Mouse (Mus musculus): ENCODE measurements around the gene Ranbp9. TPM values are rescaled to one million over a fixed set of nuclear protein-coding genes. Genes with fewer than 3 reads are reported as not detected.

Ranbp9 gene
- total and polyA plus RNA-seq, 3 experiments, result 17.1 to 25.9 TPM; not detected in 1

- Histone ChIP-seq H3K79me2 (ENCODE audit: control insufficient read depth, insufficient read depth, low read length, poor library complexity) (peaks cover 15% of the 10 kb centered on the region), H3K27ac (ENCODE audit: control insufficient read depth, low read depth, low read length) (no peak overlapping the region), H3K36me3 (ENCODE audit: control insufficient read depth in 1 of 2, insufficient read depth in 2 of 2, low read length in 2 of 2) (peaks cover 3 to 7% of the 10 kb centered on the region in 2 experiments; a peak in 3 of 4 replicates), H3K9me3 (replicated peaks; ENCODE audit: insufficient read depth, low read length) (no peaks in the 10 kb centered on the region), H3K9ac (ENCODE audit: control insufficient read depth, low read depth, low read length, poor library complexity, severe bottlenecking) (no peak overlapping the region), H3K4me1 (ENCODE audit: control insufficient read depth in 1 of 2, insufficient read depth in 2 of 2, low read length in 2 of 2) (peaks cover 0 to 2% of the 10 kb centered on the region in 2 experiments; a peak in 2 of 4 replicates), H3K27me3 (ENCODE audit: control insufficient read depth in 1 of 2, insufficient read depth in 2 of 2, low read length in 2 of 2) (no peaks in the 10 kb centered on the region), H3K4me3 (ENCODE audit: control insufficient read depth in 1 of 2, insufficient read depth in 1 of 2, low read depth in 2 of 2, low read length in 2 of 2) (no peak overlapping the region)
- no peak for DNase-seq (ENCODE audit: low read depth, low spot score)
- TF ChIP-seq TCF12 (IDR thresholded peaks at IDR 0.05; ENCODE audit: low read depth, low read length) (no peak), MAFK (IDR thresholded peaks at IDR 0.05; ENCODE audit: borderline replicate concordance, low read depth, low read length) (no peak), RCOR1 (IDR thresholded peaks at IDR 0.05; ENCODE audit: low read depth, low read length) (no peak)
Observed at GRCm38 (mm10) chr13:43457161-43457560, 23.9 kb downstream of the Ranbp9 start.

- TF ChIP-seq E2F4 (IDR thresholded peaks at IDR 0.05; ENCODE audit: borderline replicate concordance, low read depth, low read length), result no peak
- TF ChIP-seq MYB (IDR thresholded peaks at IDR 0.05; ENCODE audit: low read depth, low read length), result no peak
- H3K79me2 ChIP-seq (ENCODE audit: control insufficient read depth, insufficient read depth, low read length, poor library complexity), result peaks cover 18% of the 10 kb centered on the region
- H3K9ac ChIP-seq (ENCODE audit: control insufficient read depth, low read depth, low read length, poor library complexity, severe bottlenecking), result no peak overlapping the region
- H3K4me1 ChIP-seq (ENCODE audit: control insufficient read depth in 1 of 2, insufficient read depth in 2 of 2, low read length in 2 of 2), result peaks cover 0 to 2% of the 10 kb centered on the region in 2 experiments; a peak in 2 of 4 replicates
- peaks cover 0 to 10% of the 10 kb centered on the region in 2 experiments; a peak in 3 of 4 replicates for H3K36me3 ChIP-seq (ENCODE audit: control insufficient read depth in 1 of 2, insufficient read depth in 2 of 2, low read length in 2 of 2)
- no peak overlapping the region for H3K4me3 ChIP-seq (ENCODE audit: control insufficient read depth in 1 of 2, insufficient read depth in 1 of 2, low read depth in 2 of 2, low read length in 2 of 2)
- DNase-seq (ENCODE audit: low read depth, low spot score), result no peak
- no peaks in the 10 kb centered on the region for H3K9me3 ChIP-seq (replicated peaks; ENCODE audit: insufficient read depth, low read length)
- no peak overlapping the region for H3K27ac ChIP-seq (ENCODE audit: control insufficient read depth, low read depth, low read length)
- no peaks in the 10 kb centered on the region for H3K27me3 ChIP-seq (ENCODE audit: control insufficient read depth in 1 of 2, insufficient read depth in 2 of 2, low read length in 2 of 2)
Observed at GRCm38 (mm10) chr13:43454431-43454830, 26.7 kb downstream of the Ranbp9 start.

- Histone ChIP-seq H3K4me1 (ENCODE audit: control insufficient read depth in 1 of 2, insufficient read depth in 2 of 2, low read length in 2 of 2) (peaks cover 0 to 2% of the 10 kb centered on the region in 2 experiments; a peak in 2 of 4 replicates), H3K9ac (ENCODE audit: control insufficient read depth, low read depth, low read length, poor library complexity, severe bottlenecking) (no peak overlapping the region), H3K36me3 (ENCODE audit: control insufficient read depth in 1 of 2, insufficient read depth in 2 of 2, low read length in 2 of 2) (peaks cover 0 to 11% of the 10 kb centered on the region in 2 experiments; a peak in 3 of 4 replicates), H3K9me3 (replicated peaks; ENCODE audit: insufficient read depth, low read length) (no peaks in the 10 kb centered on the region), H3K27me3 (ENCODE audit: control insufficient read depth in 1 of 2, insufficient read depth in 2 of 2, low read length in 2 of 2) (no peaks in the 10 kb centered on the region), H3K27ac (ENCODE audit: control insufficient read depth, low read depth, low read length) (no peak overlapping the region), H3K4me3 (ENCODE audit: control insufficient read depth in 1 of 2, insufficient read depth in 1 of 2, low read depth in 2 of 2, low read length in 2 of 2) (no peak overlapping the region), H3K79me2 (ENCODE audit: control insufficient read depth, insufficient read depth, low read length, poor library complexity) (peaks cover 19% of the 10 kb centered on the region)
- no peak for TF ChIP-seq NELFE (IDR thresholded peaks at IDR 0.05; ENCODE audit: low read depth, low read length)
- no peak for TF ChIP-seq GABPA (IDR thresholded peaks at IDR 0.05; ENCODE audit: low read depth, low read length)
- TF ChIP-seq ELF1 (IDR thresholded peaks at IDR 0.05; ENCODE audit: low read depth, low read length), result no peak
- TF ChIP-seq ZNF384 (IDR thresholded peaks at IDR 0.05; ENCODE audit: low read depth, low read length), result no peak
- DNase-seq (ENCODE audit: low read depth, low spot score), result no peak
Observed at GRCm38 (mm10) chr13:43452843-43453605, 28.1 kb downstream of the Ranbp9 start.
